Comparison of ENCODE assay signal across 8 mouse cellular contexts in the genomic region with DNA sequence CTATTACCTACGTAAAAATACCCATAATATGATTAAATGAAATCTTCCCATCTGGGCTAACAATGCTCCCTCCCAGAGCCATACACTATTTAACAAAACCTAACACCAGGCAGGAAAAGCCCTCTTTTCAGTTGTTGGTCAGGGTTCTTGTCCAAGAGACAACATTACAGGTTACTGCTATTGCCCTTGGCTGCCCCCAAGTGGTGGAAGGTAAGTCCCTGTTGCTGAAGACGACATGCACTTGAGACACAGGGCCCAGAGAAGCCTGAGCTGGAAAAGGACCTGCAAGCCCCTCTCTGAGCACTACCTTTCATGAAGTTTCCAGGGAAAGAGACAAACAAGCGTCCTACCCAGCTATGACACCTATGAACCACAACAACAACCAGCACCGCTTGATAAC. TPM values are rescaled to one million over a fixed set of nuclear protein-coding genes. Genes with fewer than 3 reads are reported as not detected.
DNase-seq lines count a peak whose midpoint lies in the region; ATAC-seq lines count a peak whose summit lies in the region.

No protein-coding gene starts in this region.

- no peak for ATAC-seq in forebrain, embryonic 14.5 days
- ATAC-seq in forebrain, embryonic 15.5 days (replicated peaks), result no peak

- WGBS in forebrain, embryonic 14.5 days, result 57% methylated on average over 4 of the region's 4 CpGs
- WGBS in forebrain, embryonic 15.5 days, result 53% methylated on average over 4 of the region's 4 CpGs

- no peak overlapping the region for H3K27ac ChIP-seq in forebrain, embryonic 14.5 days (ENCODE audit: low read depth, low read length)
- no peak overlapping the region for H3K27ac ChIP-seq in forebrain, embryonic 15.5 days (replicated peaks)

- no peaks in the 10 kb centered on the region for H3K27me3 ChIP-seq in forebrain, embryonic 14.5 days (replicated peaks; ENCODE audit: control insufficient read depth, insufficient read depth, low read length)
- no peaks in the 10 kb centered on the region for H3K27me3 ChIP-seq in forebrain, embryonic 15.5 days

- H3K9me3 ChIP-seq in forebrain, embryonic 14.5 days (replicated peaks; ENCODE audit: control insufficient read depth, low read length), result no peaks in the 10 kb centered on the region
- H3K9me3 ChIP-seq in forebrain, embryonic 15.5 days, result no peaks in the 10 kb centered on the region

- DNase-seq in forebrain, embryonic 14.5 days (ENCODE audit: low spot score), result peak; percentile 70
- peak; percentile 9 for DNase-seq in ovary, adult 18-20 months (ENCODE audit: low spot score)
- no peak for DNase-seq in ovary, postnatal 10 days (ENCODE audit: low spot score)
- peak; percentile 51 for DNase-seq in cerebellum, adult 9-11 months
- peak; percentile 64 for DNase-seq in induced T-regulatory cell, adult 2 months (ENCODE audit: low read depth)
- peak; percentile 46 for DNase-seq in lung, postnatal 25 days (ENCODE audit: low spot score)
- peak; percentile 46 to 50 for DNase-seq in spleen, postnatal 36 days (ENCODE audit: low spot score in 2 of 2)

- no peak overlapping the region for H3K4me2 ChIP-seq in forebrain, embryonic 14.5 days (ENCODE audit: low read length)
- H3K4me2 ChIP-seq in forebrain, embryonic 15.5 days (replicated peaks), result no peak overlapping the region

- H3K4me3 ChIP-seq in forebrain, embryonic 14.5 days (ENCODE audit: low read depth, low read length), result no peak overlapping the region
- H3K4me3 ChIP-seq in forebrain, embryonic 15.5 days, result no peak overlapping the region

- no peak overlapping the region for H3K9ac ChIP-seq in forebrain, embryonic 14.5 days (ENCODE audit: low read length)
- no peak overlapping the region for H3K9ac ChIP-seq in forebrain, embryonic 15.5 days (replicated peaks)

- H3K36me3 ChIP-seq in forebrain, embryonic 14.5 days (ENCODE audit: control insufficient read depth, insufficient read depth, low read length), result peaks cover 27% of the 10 kb centered on the region
- H3K36me3 ChIP-seq in forebrain, embryonic 15.5 days, result peaks cover 12% of the 10 kb centered on the region

- no peaks in the 10 kb centered on the region for H3K4me1 ChIP-seq in forebrain, embryonic 14.5 days (ENCODE audit: control insufficient read depth, insufficient read depth, low read length)
- H3K4me1 ChIP-seq in forebrain, embryonic 15.5 days, result no peaks in the 10 kb centered on the region

RNA-seq across cellular contexts. Expression of a gene that starts 6.5 kb away (rescaled TPM):
- 7.8 and 11.0 TPM in 2 replicates for polyA plus RNA-seq in forebrain, embryonic 14.5 days (2014; fragmentation: Nextera tagmentation; extraction: Ambion mirVana)
- 21.4 and 22.1 TPM in 2 replicates for polyA plus RNA-seq in forebrain, embryonic 15.5 days (2015; fragmentation: Nextera tagmentation; extraction: Ambion mirVana)

RNA-seq across cellular contexts. Expression of a gene that starts 46.0 kb away (rescaled TPM):
- 28.0 and 32.1 TPM in 2 replicates for polyA plus RNA-seq in forebrain, embryonic 14.5 days (2014; fragmentation: Nextera tagmentation; extraction: Ambion mirVana)
- 66.7 and 69.4 TPM in 2 replicates for polyA plus RNA-seq in forebrain, embryonic 15.5 days (2015; fragmentation: Nextera tagmentation; extraction: Ambion mirVana)
